Mouse (Mus musculus): Measurements from ENCODE around the gene Pkd1l1.

Gene Pkd1l1

GRCm38 (mm10) chr11:8942446-8942845 lies 30.6 kb downstream of the Pkd1l1 start:
- CTCF ChIA-PET, result no interaction called here

GRCm38 (mm10) chr11:8936431-8937110 lies 36.5 kb downstream of the Pkd1l1 start:
- CTCF ChIA-PET, result no interaction called here

DNA sequence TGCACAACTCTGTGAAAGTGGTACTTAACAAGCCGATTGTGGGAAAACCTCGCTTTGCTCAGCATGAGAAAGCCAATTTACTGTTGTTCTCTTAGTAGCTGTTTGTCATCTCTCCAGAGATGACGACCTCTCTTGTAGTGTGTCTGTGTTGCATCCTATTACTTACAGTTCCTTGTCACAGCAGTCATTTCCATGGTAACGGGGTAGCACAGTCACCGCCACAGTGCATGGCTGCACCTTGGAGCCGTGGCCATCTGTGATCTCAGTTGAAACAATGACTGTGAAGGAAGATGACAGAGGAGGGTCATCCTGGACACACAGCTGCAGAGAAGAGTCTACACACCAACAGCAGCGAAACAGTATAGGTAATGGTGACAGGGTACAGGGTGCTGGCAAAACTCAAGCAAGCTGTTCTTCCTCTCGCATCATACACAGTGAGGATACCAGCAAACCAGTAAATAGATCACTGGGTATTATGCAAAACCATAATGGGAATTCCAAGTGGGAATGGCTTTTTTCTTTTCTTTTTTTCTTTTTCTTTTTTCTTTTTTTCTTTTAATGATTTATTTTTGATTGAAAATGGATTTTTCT lies 56.9 kb downstream of the Pkd1l1 start:
- CTCF ChIA-PET, result no interaction called here

DNA sequence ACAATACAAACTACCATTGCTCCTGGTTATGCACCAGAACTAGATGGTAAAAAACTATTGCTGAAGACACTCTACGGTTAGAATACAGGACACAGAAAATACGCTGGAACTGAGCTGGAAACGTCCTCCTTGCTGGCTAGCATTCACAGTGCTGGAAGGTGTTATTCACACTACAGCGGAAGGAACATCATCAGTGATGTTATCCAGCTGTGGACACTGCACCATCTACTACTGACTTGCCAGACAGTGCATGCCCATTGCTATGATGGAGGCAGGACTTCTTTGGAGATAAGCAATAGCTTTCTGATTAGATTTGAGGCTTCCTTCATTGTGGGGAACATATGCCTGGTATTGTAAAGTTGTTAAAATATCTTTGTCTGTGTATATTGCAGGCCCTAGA lies 90.3 kb downstream of the Pkd1l1 start:
- CTCF ChIA-PET, result no interaction called here

DNA sequence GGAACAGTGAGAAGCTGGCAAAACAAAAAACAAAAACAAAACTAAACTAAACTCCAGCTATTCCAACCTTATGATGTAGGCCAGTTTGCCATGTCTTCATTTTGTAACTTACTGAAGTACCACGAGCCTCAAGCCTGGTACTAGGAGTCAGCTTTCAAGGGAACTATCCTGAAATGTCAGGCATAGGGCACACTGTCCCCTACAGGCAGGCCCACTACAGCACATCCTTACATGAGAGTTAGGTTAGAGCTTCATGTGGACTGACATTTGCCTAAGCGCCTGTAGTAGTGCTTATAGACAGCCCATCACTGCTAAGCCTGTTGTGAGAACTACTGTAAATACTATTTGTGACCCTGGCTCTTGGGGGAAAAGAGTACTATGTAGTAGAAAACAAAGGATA lies 91.5 kb downstream of the Pkd1l1 start:
- CTCF ChIA-PET, result no interaction called here

GRCm38 (mm10) chr11:8870115-8870514 lies 103.0 kb downstream of the Pkd1l1 start:
- CTCF ChIA-PET, result no interaction called here

- CTCF ChIA-PET, result no interaction called here
These were observed 107.0 kb downstream of the Pkd1l1 start for GRCm38 (mm10) chr11:8866021-8866420.

GRCm38 (mm10) chr11:8863955-8864675 lies 109.0 kb downstream of the Pkd1l1 start:
- CTCF ChIA-PET, result no interaction called here

- CTCF ChIA-PET, result interaction anchor here (1.1 kb wide), 1 partner anchor 328 kb away, joined by 3 read pairs; no protein-coding TSS in a partner anchor
These were observed 110.6 kb downstream of the Pkd1l1 start for GRCm38 (mm10) chr11:8862426-8862825.

DNA sequence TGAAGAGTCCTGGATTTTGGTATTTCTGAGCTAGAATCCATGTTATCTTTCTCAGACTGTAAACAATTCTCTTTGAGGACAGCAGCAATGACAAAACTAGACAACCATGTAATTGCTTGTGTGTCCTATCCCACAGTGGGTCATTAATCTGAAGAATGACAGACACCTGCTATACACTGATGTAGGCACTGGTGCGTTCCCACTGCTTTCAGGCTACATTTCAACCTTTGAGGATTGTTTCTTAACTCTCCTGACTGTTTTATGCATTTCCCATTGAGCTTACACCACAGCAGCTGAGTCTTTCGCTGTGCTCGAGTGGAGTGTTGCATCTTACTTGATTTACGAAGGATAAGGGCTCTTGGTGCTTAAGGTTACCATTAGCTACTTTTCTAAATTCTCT lies 111.1 kb downstream of the Pkd1l1 start:
- CTCF ChIA-PET, result interaction anchor here (1.1 kb wide), 1 partner anchor 327 kb away, joined by 3 read pairs; no protein-coding TSS in a partner anchor

- CTCF ChIA-PET, result no interaction called here
These were observed 112.2 kb downstream of the Pkd1l1 start for GRCm38 (mm10) chr11:8860878-8861277.

DNA sequence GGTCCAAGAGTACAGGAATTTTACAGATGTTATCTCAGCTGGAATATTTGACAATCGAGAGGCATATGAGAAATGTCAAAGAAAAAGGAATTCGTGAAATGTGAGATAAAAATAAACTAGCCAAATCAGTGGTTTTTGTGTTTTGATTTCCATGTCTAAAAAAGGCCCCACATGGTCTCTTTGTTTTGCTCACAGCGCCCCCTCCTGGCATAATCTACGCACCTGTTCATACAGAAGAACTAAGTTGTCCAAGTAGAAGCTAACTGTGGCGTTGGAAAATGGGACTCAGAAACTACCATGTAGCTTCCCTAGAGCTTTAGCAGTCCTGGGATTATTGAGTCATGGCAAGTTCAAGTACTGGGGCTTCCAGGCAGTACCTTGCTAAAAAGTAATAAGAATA lies 113.2 kb downstream of the Pkd1l1 start:
- CTCF ChIA-PET, result no interaction called here

GRCm38 (mm10) chr11:8859041-8859440 lies 114.0 kb downstream of the Pkd1l1 start:
- CTCF ChIA-PET, result no interaction called here

DNA sequence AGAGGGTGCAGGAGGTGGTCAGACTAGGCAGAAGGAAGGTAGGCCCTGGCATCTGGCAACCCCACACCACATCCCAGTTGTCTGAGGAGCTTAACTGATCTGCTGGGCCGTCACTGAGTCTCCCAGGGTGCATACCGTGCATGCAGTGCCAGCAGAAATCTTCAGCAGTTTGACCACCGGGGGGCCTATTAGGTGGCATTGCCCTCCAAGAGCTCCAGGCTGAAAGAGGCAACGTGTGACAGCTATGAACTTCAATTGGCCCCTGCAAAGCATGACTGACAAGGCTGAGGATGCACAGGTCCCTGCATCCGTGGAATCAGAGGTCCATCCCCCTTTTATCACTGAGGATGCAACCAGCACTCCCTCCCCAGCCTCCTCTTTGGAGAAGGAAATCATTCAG lies 116.9 kb downstream of the Pkd1l1 start:
- CTCF ChIA-PET, result interaction anchor here (0.6 kb wide), 1 partner anchor 109 kb away, joined by 3 read pairs; no protein-coding TSS in a partner anchor

DNA sequence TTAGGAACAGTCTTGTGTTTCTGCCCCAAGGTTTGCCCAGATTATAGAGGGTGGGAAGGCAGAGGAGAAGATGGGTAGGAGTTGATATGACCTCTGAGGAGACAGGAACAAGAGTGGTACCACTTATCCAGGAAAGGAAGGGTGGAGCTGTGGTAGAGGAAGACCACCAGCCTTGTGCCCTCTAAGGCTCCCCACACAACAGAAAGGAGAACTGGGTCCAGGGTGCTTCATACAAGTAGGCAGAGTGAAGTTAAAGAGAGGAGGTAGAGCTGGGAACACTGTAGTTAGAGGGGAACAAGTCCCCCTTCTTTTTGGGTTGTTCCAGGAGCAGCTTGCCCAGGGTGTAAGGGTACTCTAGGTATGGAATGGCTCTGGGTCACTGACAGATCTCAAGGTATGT lies 125.0 kb downstream of the Pkd1l1 start:
- CTCF ChIA-PET, result no interaction called here

DNA sequence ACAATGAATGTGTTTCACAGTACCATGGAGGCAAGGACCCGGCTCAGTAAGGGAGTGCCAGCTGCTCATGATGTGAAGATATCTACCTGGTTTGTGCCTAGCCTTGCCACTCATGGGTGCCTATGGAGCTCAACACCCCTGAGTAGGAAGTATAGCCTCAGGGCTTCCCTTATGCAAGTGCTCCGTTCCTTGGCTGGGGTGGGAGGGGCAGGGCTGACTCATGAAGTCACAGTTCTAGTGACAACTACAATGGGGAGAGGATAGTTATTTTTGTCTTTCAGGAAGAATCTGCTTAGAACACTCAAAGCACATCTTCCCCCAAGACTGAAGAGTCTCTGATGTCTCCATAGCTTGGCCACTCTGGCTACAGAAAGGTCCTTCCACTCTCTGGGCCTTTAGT lies 125.4 kb downstream of the Pkd1l1 start:
- CTCF ChIA-PET, result no interaction called here

DNA sequence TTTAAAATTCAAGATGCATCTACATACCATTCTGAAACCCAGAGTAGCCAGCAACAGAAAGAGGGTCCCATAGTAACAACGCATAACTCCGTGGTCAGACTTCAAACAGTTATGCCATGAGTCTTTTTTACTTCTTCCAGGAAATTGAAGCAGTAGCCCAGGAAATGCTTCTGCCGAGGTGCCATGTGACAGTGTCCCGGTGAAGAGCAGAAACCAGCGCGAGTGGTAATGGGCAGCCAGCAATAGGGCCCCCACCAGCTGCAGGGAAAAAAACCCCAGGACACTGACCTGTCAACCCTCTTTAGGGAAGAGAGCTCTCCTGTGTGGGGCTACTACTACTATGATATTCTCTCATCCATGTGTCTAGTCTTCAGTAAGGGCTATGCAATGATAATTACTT lies 136.9 kb downstream of the Pkd1l1 start:
- CTCF ChIA-PET, result no interaction called here

DNA sequence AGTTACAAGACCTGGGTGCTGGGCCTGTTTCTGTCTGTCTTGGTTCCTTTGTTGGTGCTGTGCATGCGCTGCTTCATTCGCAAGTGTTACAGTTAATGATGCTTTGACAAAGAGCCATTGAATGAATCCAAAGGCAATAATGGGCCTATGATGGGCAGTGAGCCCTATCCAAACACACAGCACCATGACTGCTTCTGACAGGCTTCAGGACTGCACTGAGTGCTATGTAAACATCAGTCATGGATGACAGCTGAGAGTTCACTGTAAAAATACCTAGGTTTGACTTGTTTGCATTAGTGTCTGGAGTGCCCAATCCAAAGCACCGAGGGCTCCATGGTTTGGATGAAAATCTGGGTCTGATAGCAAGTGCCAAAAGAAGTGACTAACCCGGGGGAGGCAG lies 138.9 kb downstream of the Pkd1l1 start:
- CTCF ChIA-PET, result no interaction called here

GRCm38 (mm10) chr11:8830551-8830950 lies 142.5 kb downstream of the Pkd1l1 start:
- CTCF ChIA-PET, result no interaction called here

- CTCF ChIA-PET, result no interaction called here
These were observed 143.5 kb downstream of the Pkd1l1 start for GRCm38 (mm10) chr11:8829561-8829960.

- CTCF ChIA-PET, result no interaction called here
These were observed 144.1 kb downstream of the Pkd1l1 start for GRCm38 (mm10) chr11:8828836-8829526.

DNA sequence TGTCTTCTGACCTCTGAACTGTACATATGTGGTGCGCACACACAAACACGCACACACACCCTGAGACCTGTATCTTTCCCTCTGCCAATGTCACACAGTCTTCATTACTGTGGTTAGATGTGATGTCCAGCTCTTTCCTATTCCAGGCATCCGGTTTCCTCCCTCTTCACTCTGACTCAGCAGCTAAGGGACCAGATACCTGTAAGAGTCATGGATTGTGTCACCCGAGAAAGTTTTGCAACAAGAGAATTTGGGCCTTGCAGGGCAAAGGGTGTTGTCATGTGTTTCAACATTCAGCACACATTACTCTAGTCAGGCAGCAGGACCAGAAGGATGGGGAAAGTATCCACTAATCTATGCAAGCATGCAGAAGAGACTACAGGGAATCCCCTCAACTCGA lies 146.5 kb downstream of the Pkd1l1 start:
- CTCF ChIA-PET, result no interaction called here

DNA sequence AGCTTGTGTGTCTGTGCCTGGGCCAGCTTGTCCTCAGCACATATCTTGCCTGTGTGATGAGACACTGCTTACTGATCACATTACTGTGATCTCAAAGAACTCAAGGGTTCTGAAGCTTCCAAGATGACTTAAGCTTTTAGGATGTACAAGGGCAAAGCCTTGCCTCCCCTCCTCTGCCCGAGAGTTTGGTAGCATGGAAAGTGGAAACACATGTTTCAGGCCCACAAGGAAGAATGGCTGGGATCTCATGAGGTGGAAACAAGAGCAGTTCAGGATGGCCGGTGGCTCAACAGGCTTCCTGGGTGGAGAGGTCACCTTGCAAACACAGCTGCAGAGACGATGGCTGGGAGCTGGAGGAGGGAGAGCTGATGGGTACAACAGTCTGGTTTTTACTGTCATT lies 147.0 kb downstream of the Pkd1l1 start:
- CTCF ChIA-PET, result interaction anchor here (0.6 kb wide), 1 partner anchor 19 kb away, joined by 3 read pairs; no protein-coding TSS in a partner anchor

Data from spleen, embryonic (tissue).